Mouse (Mus musculus) cerebellum, adult 11-12 months (tissue): ENCODE measurements around the gene Ctf2.

Source experiments
- DNase-seq: peaks from one replicate; pipeline ENCODE4 v3.0.0; 2022

The Ctf2 gene

DNA sequence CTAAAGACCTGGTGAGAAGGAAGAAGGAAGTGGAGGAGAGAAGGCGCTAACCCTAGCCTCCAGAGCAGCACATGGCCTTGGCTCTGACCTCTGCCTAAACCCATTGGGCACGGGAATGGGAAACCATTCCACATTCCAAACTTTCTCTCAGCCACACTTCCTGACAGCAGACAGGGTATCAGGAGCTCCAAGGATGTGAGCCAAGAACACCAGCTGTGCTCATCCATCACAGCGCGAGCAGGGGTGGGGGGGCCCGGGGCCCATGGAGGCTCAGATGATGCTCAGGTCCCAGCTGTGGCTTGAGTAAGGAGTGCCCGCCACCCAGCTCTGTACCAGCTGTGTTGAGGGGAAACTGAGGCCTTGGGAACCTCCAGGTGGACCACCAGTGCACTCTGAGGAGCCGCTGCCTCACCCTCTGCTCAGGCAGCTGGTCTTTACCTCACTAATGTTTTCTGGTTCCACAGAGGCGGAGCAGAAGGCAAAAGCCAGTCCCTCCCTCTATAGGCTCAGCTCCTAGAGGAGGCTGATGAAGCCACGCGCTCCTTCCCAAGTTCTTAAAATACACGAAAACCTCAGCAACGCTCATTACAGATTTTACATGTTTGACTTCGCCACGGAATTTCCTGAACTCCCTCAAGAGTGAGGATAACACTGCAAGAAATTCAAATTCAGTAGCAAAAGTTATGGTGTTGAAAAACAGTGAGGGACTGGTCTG, 46.5 kb downstream of the Ctf2 start:
- DNase-seq = no peak

- DNase-seq = no peak
Observed at GRCm38 (mm10) chr7:127681888-127682553, 49.9 kb downstream of the Ctf2 start.

DNA sequence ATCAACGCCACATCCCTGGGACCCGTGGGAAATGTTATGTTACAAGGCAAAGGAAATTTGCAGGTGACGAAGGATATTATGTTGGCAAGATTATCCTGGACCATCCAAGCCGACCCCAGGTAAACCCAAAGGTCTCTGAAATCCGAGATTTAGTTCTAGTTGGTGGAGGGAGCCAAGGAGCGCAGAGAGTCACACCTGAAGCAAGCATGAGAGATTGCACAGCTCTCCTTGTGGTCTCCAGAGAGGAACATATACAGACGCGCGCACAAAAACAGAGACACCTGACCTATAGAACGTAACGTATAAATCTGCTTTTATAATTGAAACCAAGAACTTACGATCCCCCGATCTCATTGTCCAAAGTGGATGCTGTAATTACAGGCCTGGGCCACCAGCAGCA, 51.4 kb downstream of the Ctf2 start:
- DNase-seq = no peak

- DNase-seq = no peak
Observed at GRCm38 (mm10) chr7:127678811-127679210, 53.2 kb downstream of the Ctf2 start.

GRCm38 (mm10) chr7:127677609-127678008, 54.4 kb downstream of the Ctf2 start:
- no peak for DNase-seq

- no peak for DNase-seq
Observed at GRCm38 (mm10) chr7:127677077-127677476, 54.9 kb downstream of the Ctf2 start.

DNA sequence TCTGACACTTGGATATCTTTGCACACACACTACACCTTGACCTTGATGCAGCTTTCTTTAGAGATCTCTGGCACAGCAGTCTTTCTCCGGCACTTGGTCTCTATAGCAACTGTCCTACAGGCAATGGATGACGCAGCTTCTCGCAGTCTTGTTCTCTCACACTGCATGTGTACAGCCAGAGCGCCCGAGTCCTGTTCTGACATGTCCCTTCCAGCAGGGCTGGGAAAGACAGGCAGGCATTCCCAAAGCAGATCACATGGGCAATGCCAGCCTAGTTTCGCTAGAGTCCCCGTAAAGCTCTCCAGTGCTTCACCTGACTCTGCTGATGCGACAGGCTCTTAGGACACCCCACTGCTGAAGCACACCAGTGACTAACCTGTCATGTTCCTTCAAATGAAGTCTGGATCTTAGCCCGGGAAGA, 56.6 kb downstream of the Ctf2 start:
- no peak for DNase-seq

DNA sequence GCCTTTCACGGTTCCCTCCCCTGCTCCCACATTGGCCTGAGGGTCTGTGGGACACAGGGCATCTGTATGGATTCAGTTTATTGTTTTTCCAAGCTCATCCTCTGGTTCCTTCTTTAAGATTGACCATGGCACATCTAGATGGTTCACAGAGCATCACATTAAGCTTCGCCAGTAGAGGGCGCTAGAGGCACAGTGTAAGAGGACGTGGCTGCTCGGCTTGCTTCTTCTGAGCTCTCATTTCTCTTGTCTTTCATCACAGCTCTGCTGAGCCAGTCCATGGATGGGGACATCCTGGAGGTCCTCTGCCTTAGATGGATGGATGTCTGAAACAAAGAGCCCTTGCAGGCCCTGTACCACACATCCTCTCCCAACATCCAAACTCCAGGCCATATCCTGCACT, 57.0 kb downstream of the Ctf2 start:
- peak; percentile 79 for DNase-seq

- no peak for DNase-seq
Observed at GRCm38 (mm10) chr7:127672776-127673175, 59.2 kb downstream of the Ctf2 start.

DNA sequence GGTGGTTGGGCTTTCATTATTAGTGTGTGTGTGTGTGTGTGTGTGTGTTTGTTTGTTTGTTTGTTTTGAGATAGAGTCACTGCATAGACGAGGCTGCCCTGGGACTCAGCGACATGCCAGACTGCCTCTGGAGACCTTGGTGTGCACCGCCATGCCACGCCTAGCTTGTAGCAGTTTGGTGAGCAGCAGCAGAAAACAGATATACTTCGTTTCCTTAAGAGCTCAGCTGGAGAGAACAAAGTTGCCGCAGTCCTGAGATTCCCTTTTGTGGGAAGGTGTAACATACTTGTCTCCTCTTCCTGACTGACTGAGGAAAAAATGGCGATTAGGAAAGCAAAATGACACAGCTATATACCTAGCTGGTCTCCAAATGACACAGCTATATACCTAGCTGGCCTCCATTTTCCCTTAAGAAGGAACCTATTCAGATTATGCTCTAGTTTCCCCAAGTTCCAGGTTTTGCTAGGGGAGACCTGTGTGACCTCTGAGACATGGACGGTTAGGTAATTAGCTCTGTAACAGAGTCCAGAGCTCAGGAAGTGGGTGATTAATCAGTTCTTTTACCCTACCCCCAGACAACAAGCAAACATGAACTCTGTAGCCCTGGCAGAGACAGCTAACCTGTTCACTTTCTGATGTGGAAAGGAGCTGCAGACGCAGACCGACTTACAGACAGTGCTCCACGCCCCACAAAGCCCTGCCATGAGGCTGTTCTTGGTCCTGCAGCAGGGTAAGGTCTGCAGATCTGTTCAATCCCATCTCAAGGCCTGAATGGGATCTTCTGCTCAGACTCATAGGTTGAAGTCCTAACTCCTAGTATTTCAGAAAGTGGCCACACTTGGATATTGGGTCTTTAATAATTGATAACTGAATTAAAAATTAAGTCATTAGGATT, 59.8 kb downstream of the Ctf2 start:
- no peak for DNase-seq
